Mouse (Mus musculus) liver, embryonic 15.5 days (tissue): Measurements from ENCODE around the gene Fscn1. TPM values are rescaled to one million over a fixed set of nuclear protein-coding genes. Genes with fewer than 3 reads are reported as not detected.

Experiments used
- ATAC-seq: fragments of 200-750 bp; cut with Nextera tagmentation; 2 replicates; pipeline ENCODE4 v1.8.0; 2017; ENCODE audit warnings: moderate number of reproducible peaks, mild to moderate bottlenecking, moderate library complexity; ENCODE audit not compliant: insufficient read depth
- H3K27ac ChIP-seq: fragments of 300-500 bp; sonication (generic); replicated peaks from 2 replicates; pipeline ENCODE4 v1.5.1; 2015; ENCODE audit warnings: mild to moderate bottlenecking, inconsistent platforms
- H3K27me3 ChIP-seq: fragments of 300-500 bp; sonication (generic); 2 replicates; pipeline ENCODE4 v1.6.1; 2015; ENCODE audit warnings: mild to moderate bottlenecking, inconsistent platforms
- H3K36me3 ChIP-seq: fragments of 300-500 bp; sonication (generic); replicated peaks from 2 replicates; pipeline ENCODE4 v1.6.1; 2015; ENCODE audit warnings: moderate library complexity, mild to moderate bottlenecking, inconsistent platforms
- H3K4me1 ChIP-seq: fragments of 300-500 bp; sonication (generic); replicated peaks from 2 replicates; pipeline ENCODE4 v1.6.1; 2015; ENCODE audit warnings: inconsistent platforms
- H3K4me2 ChIP-seq: fragments of 300-500 bp; sonication (generic); 2 replicates; pipeline ENCODE4 v1.6.1; 2015; ENCODE audit warnings: moderate library complexity, mild to moderate bottlenecking, inconsistent platforms
- H3K4me3 ChIP-seq: fragments of 300-500 bp; sonication (generic); replicated peaks from 2 replicates; pipeline ENCODE4 v1.5.1; 2015; ENCODE audit warnings: mild to moderate bottlenecking, inconsistent platforms
- H3K9ac ChIP-seq: fragments of 300-500 bp; sonication (generic); 2 replicates; pipeline ENCODE4 v1.6.1; 2015; ENCODE audit warnings: moderate library complexity, mild to moderate bottlenecking, inconsistent platforms
- H3K9me3 ChIP-seq: fragments of 300-500 bp; sonication (generic); replicated peaks from 2 replicates; pipeline ENCODE4 v1.6.1; 2016; ENCODE audit warnings: inconsistent platforms
- WGBS: fragments of 180-500 bp; shearing (Covaris S2); methylation state at CpG from one replicate; pipeline ENCODE4 v1.1.7; 2015; ENCODE audit warnings: mixed read lengths; ENCODE audit not compliant: insufficient replicate concordance; 5-methylcytosine and 5-hydroxymethylcytosine counted together
- polyA plus RNA-seq: library from polyadenylated mRNA; unstranded; fragments of >200 nt; fragmentation: Nextera tagmentation; extraction: Ambion mirVana; gene quantifications from 2 replicates; pipeline ENCODE4 v1.2.1, GENCODE M21; 2015

Fscn1 gene
- polyA plus RNA-seq, 1 experiment from 2014 or later, result 23.0 TPM

- Histone ChIP-seq H3K27me3 (no peaks in the 10 kb centered on the region), H3K9me3 (no peaks in the 10 kb centered on the region), H3K4me1 (peaks cover 55% of the 10 kb centered on the region), H3K4me2 (peak overlapping the region; percentile 75), H3K9ac (peak overlapping the region; percentile 44), H3K27ac (peak overlapping the region; percentile 78), H3K4me3 (peak overlapping the region; percentile 43), H3K36me3 (no peaks in the 10 kb centered on the region)
- ATAC-seq, result peak; percentile 48
- 3% methylated on average over 17 of the region's 17 CpGs for WGBS
These were observed 23.8 kb upstream of the Fscn1 start for GRCm38 (mm10) chr5:142936336-142936719.

- no peaks in the 10 kb centered on the region for H3K36me3 ChIP-seq
- H3K9me3 ChIP-seq, result no peaks in the 10 kb centered on the region
- H3K4me3 ChIP-seq, result 0 out of 2 replicates have a peak overlapping the region, but pooled peaks have one; percentile 20
- peak overlapping the region; percentile 32 for H3K4me2 ChIP-seq
- H3K27ac ChIP-seq, result 0 out of 2 replicates have a peak overlapping the region, but pooled peaks have one; percentile 33
- 25% methylated on average over 19 of the region's 19 CpGs for WGBS
- ATAC-seq, result peak; percentile 23; the same call in 1 of the 2 replicates
- no peak overlapping the region for H3K9ac ChIP-seq
- peaks cover 40% of the 10 kb centered on the region for H3K4me1 ChIP-seq
- H3K27me3 ChIP-seq, result no peaks in the 10 kb centered on the region
These were observed 22.0 kb upstream of the Fscn1 start for GRCm38 (mm10) chr5:142937956-142938727.

GRCm38 (mm10) chr5:142940393-142940792 is 19.8 kb upstream of the Fscn1 start:
- Histone ChIP-seq H3K4me1 (peaks cover 31% of the 10 kb centered on the region), H3K27ac (no peak overlapping the region), H3K36me3 (no peaks in the 10 kb centered on the region), H3K27me3 (no peaks in the 10 kb centered on the region), H3K9ac (no peak overlapping the region), H3K4me3 (no peak overlapping the region), H3K9me3 (no peaks in the 10 kb centered on the region), H3K4me2 (no peak overlapping the region)
- WGBS, result 53% methylated on average over 2 of the region's 2 CpGs
- ATAC-seq, result no peak

- peak; percentile 19; the same call in 1 of the 2 replicates for ATAC-seq
- Histone ChIP-seq H3K4me3 (no peak overlapping the region), H3K4me2 (no peak overlapping the region), H3K9ac (no peak overlapping the region), H3K4me1 (no peaks in the 10 kb centered on the region; the same call in 1 of the 2 replicates), H3K27me3 (no peaks in the 10 kb centered on the region; the same call in 1 of the 2 replicates), H3K36me3 (no peaks in the 10 kb centered on the region), H3K9me3 (no peaks in the 10 kb centered on the region), H3K27ac (no peak overlapping the region)
- WGBS, result 50% methylated on average over 8 of the region's 8 CpGs
These were observed 15.0 kb upstream of the Fscn1 start for GRCm38 (mm10) chr5:142944979-142945682.

- WGBS, result 64% methylated on average over 7 of the region's 7 CpGs
- Histone ChIP-seq H3K27me3 (no peaks in the 10 kb centered on the region; the same call in 1 of the 2 replicates), H3K27ac (0 out of 2 replicates have a peak overlapping the region, but pooled peaks have one; percentile 38), H3K36me3 (no peaks in the 10 kb centered on the region), H3K9ac (no peak overlapping the region), H3K9me3 (no peaks in the 10 kb centered on the region), H3K4me2 (no peak overlapping the region), H3K4me1 (no peaks in the 10 kb centered on the region; the same call in 1 of the 2 replicates), H3K4me3 (no peak overlapping the region)
- ATAC-seq, result peak; percentile 62
These were observed 12.7 kb upstream of the Fscn1 start for GRCm38 (mm10) chr5:142947460-142947859.

GRCm38 (mm10) chr5:142949580-142949979 is 10.6 kb upstream of the Fscn1 start:
- no peak for ATAC-seq

GRCm38 (mm10) chr5:142950405-142950804 is 9.7 kb upstream of the Fscn1 start:
- WGBS, result 64% methylated on average over 6 of the region's 6 CpGs

More at GRCm38 (mm10) chr5:142949580-142949979, 10.6 kb upstream of the Fscn1 start:
- 30% methylated on average over 6 of the region's 6 CpGs for WGBS
- Histone ChIP-seq H3K4me3 (no peak overlapping the region), H3K9ac (no peak overlapping the region), H3K27me3 (no peaks in the 10 kb centered on the region; the same call in 1 of the 2 replicates), H3K27ac (no peak overlapping the region), H3K4me2 (no peak overlapping the region), H3K9me3 (no peaks in the 10 kb centered on the region), H3K36me3 (no peaks in the 10 kb centered on the region), H3K4me1 (no peaks in the 10 kb centered on the region; the same call in 1 of the 2 replicates)

GRCm38 (mm10) chr5:142953641-142954040 is 6.5 kb upstream of the Fscn1 start:
- no peaks in the 10 kb centered on the region for H3K4me1 ChIP-seq
- ATAC-seq, result no peak

More at GRCm38 (mm10) chr5:142950405-142950804, 9.7 kb upstream of the Fscn1 start:
- no peaks in the 10 kb centered on the region for H3K36me3 ChIP-seq
- H3K9me3 ChIP-seq, result no peaks in the 10 kb centered on the region
- no peak for ATAC-seq
- no peaks in the 10 kb centered on the region; the same call in 1 of the 2 replicates for H3K4me1 ChIP-seq
- H3K4me3 ChIP-seq, result no peak overlapping the region
- no peak overlapping the region for H3K27ac ChIP-seq
- H3K4me2 ChIP-seq, result no peak overlapping the region
- no peak overlapping the region for H3K9ac ChIP-seq
- peaks cover 1% of the 10 kb centered on the region; the same call in 1 of the 2 replicates for H3K27me3 ChIP-seq

GRCm38 (mm10) chr5:142956956-142957703 is 3.0 kb upstream of the Fscn1 start:
- Histone ChIP-seq H3K9me3 (no peaks in the 10 kb centered on the region), H3K4me1 (peaks cover 22% of the 10 kb centered on the region), H3K27ac (no peak overlapping the region), H3K9ac (no peak overlapping the region), H3K36me3 (no peaks in the 10 kb centered on the region), H3K4me2 (no peak overlapping the region), H3K27me3 (peaks cover 64% of the 10 kb centered on the region), H3K4me3 (no peak overlapping the region)
- WGBS, result 43% methylated on average over 6 of the region's 6 CpGs
- ATAC-seq, result no peak

More at GRCm38 (mm10) chr5:142953641-142954040, 6.5 kb upstream of the Fscn1 start:
- H3K9ac ChIP-seq, result no peak overlapping the region
- H3K4me2 ChIP-seq, result no peak overlapping the region
- no peaks in the 10 kb centered on the region for H3K36me3 ChIP-seq
- no peak overlapping the region for H3K4me3 ChIP-seq
- H3K27me3 ChIP-seq, result peaks cover 30% of the 10 kb centered on the region
- H3K27ac ChIP-seq, result no peak overlapping the region
- no peaks in the 10 kb centered on the region for H3K9me3 ChIP-seq
- 60% methylated on average over 3 of the region's 3 CpGs for WGBS

- no peak overlapping the region for H3K4me3 ChIP-seq
- H3K4me2 ChIP-seq, result no peak overlapping the region
- H3K9me3 ChIP-seq, result no peaks in the 10 kb centered on the region
- no peaks in the 10 kb centered on the region for H3K36me3 ChIP-seq
- H3K9ac ChIP-seq, result no peak overlapping the region
- H3K27me3 ChIP-seq, result peaks cover 78% of the 10 kb centered on the region
- no peak for ATAC-seq
- WGBS, result 77% methylated on average over 14 of the region's 14 CpGs
- peaks cover 27% of the 10 kb centered on the region for H3K4me1 ChIP-seq
- no peak overlapping the region for H3K27ac ChIP-seq
These were observed 1.7 kb upstream of the Fscn1 start for GRCm38 (mm10) chr5:142958464-142958863.
